Mouse (Mus musculus): ENCODE results near the gene Olfr288. TPM values are rescaled to one million over a fixed set of nuclear protein-coding genes. Genes with fewer than 3 reads are reported as not detected.

Gene Olfr288
- polyA plus RNA-seq, 1 experiment: 0.44 TPM

GRCm38 (mm10) chr15:98213336-98213870, 18.1 kb upstream of the Olfr288 start:
- no peak for TF ChIP-seq POLR2A (IDR thresholded peaks at IDR 0.05; ENCODE audit: borderline replicate concordance, insufficient read depth, low read length)
- TF ChIP-seq CTCF (IDR thresholded peaks at IDR 0.05; ENCODE audit: borderline replicate concordance, insufficient read depth, low read depth, low read length): no peak

GRCm38 (mm10) chr15:98209676-98210075, 14.3 kb upstream of the Olfr288 start:
- Histone ChIP-seq H3K27me3 (ENCODE audit: control insufficient read depth, insufficient read depth, low read length) (no peaks in the 10 kb centered on the region), H3K4me3 (replicated peaks; ENCODE audit: insufficient read depth, low read depth, low read length) (no peak overlapping the region), H3K4me1 (ENCODE audit: control insufficient read depth, insufficient read depth, low read length) (no peaks in the 10 kb centered on the region), H3K27ac (ENCODE audit: insufficient read depth, low read length) (no peak overlapping the region)
- WGBS: 72% methylated on average over 7 of the region's 7 CpGs
- no peak for DNase-seq
- TF ChIP-seq CTCF (IDR thresholded peaks at IDR 0.05; ENCODE audit: borderline replicate concordance, insufficient read depth, low read depth, low read length): no peak
- no peak for TF ChIP-seq POLR2A (IDR thresholded peaks at IDR 0.05; ENCODE audit: borderline replicate concordance, insufficient read depth, low read length)

More at GRCm38 (mm10) chr15:98213336-98213870, 18.1 kb upstream of the Olfr288 start:
- Histone ChIP-seq H3K4me1 (ENCODE audit: control insufficient read depth, insufficient read depth, low read length) (no peaks in the 10 kb centered on the region), H3K4me3 (replicated peaks; ENCODE audit: insufficient read depth, low read depth, low read length) (no peak overlapping the region), H3K27ac (ENCODE audit: insufficient read depth, low read length) (no peak overlapping the region), H3K27me3 (ENCODE audit: control insufficient read depth, insufficient read depth, low read length) (no peaks in the 10 kb centered on the region)
- 62% methylated on average over 5 of the region's 5 CpGs for WGBS
- no peak for DNase-seq

GRCm38 (mm10) chr15:98184456-98184855, 10.9 kb downstream of the Olfr288 start:
- Histone ChIP-seq H3K4me1 (ENCODE audit: control insufficient read depth, insufficient read depth, low read length) (no peaks in the 10 kb centered on the region; the same call in 1 of the 2 replicates), H3K27ac (ENCODE audit: insufficient read depth, low read length) (no peak overlapping the region), H3K27me3 (ENCODE audit: control insufficient read depth, insufficient read depth, low read length) (no peaks in the 10 kb centered on the region), H3K4me3 (replicated peaks; ENCODE audit: insufficient read depth, low read depth, low read length) (no peak overlapping the region)
- no peak for TF ChIP-seq POLR2A (IDR thresholded peaks at IDR 0.05; ENCODE audit: borderline replicate concordance, insufficient read depth, low read length)
- TF ChIP-seq CTCF (IDR thresholded peaks at IDR 0.05; ENCODE audit: borderline replicate concordance, insufficient read depth, low read depth, low read length): no peak
- no peak for DNase-seq
- WGBS: 61% methylated on average over 4 of the region's 4 CpGs

DNA sequence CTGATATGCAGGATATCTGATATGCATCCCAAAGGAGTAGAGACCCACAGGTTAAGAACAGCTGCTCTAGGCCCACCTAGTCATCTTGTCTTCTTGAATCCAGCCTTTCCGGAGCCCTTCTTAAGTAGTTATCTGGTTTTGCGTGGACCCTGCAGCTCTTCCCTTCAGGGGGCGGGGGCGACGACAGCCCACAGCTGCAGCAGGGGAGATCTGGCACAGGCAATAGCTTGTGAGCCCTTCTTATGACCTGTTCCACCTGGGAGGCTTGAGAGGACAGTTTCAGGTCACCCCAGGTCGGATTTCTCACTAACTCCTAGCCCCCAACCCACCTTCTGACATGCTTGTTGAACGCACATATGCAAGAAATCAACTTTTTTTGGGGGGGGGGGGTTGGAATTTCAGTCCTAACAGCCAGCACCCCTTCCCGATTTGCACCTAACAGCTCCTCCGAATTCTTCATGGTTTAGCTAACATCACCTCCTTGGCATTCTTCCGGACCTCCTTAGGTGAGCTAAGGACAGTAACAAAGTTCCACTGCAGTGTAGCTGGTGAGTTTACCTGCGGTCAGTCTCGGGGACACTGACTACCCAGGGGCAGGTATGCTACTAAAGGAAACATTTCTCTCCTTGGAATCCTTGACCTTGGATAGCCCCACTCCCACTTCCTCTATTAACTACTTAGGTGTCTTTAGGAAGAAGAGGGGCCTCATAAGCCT, 13.3 kb downstream of the Olfr288 start:
- TF ChIP-seq CTCF (IDR thresholded peaks at IDR 0.05; ENCODE audit: borderline replicate concordance, insufficient read depth, low read depth, low read length) (no peak), POLR2A (IDR thresholded peaks at IDR 0.05; ENCODE audit: borderline replicate concordance, insufficient read depth, low read length) (no peak)
- Histone ChIP-seq H3K27ac (ENCODE audit: insufficient read depth, low read length) (no peak overlapping the region), H3K4me3 (replicated peaks; ENCODE audit: insufficient read depth, low read depth, low read length) (no peak overlapping the region), H3K27me3 (ENCODE audit: control insufficient read depth, insufficient read depth, low read length) (no peaks in the 10 kb centered on the region), H3K4me1 (ENCODE audit: control insufficient read depth, insufficient read depth, low read length) (no peaks in the 10 kb centered on the region; the same call in 1 of the 2 replicates)
- peak; percentile 33 to 35 for DNase-seq
- WGBS: 75% methylated on average over 12 of the region's 12 CpGs

GRCm38 (mm10) chr15:98181132-98181711, 14.1 kb downstream of the Olfr288 start:
- H3K4me3 ChIP-seq (replicated peaks; ENCODE audit: insufficient read depth, low read depth, low read length): peak overlapping the region; percentile 78
- H3K27ac ChIP-seq (ENCODE audit: insufficient read depth, low read length): peak overlapping the region; percentile 90
- DNase-seq: peak; percentile 98 to 99
- H3K4me1 ChIP-seq (ENCODE audit: control insufficient read depth, insufficient read depth, low read length): no peaks in the 10 kb centered on the region; the same call in 1 of the 2 replicates
- under 1% methylated on average over 30 of the region's 30 CpGs for WGBS
- TF ChIP-seq POLR2A (IDR thresholded peaks at IDR 0.05; ENCODE audit: borderline replicate concordance, insufficient read depth, low read length) (peak; percentile 81; the same call in 1 of the 2 replicates), CTCF (IDR thresholded peaks at IDR 0.05; ENCODE audit: borderline replicate concordance, insufficient read depth, low read depth, low read length) (peak; percentile 88)
- H3K27me3 ChIP-seq (ENCODE audit: control insufficient read depth, insufficient read depth, low read length): no peaks in the 10 kb centered on the region

DNA sequence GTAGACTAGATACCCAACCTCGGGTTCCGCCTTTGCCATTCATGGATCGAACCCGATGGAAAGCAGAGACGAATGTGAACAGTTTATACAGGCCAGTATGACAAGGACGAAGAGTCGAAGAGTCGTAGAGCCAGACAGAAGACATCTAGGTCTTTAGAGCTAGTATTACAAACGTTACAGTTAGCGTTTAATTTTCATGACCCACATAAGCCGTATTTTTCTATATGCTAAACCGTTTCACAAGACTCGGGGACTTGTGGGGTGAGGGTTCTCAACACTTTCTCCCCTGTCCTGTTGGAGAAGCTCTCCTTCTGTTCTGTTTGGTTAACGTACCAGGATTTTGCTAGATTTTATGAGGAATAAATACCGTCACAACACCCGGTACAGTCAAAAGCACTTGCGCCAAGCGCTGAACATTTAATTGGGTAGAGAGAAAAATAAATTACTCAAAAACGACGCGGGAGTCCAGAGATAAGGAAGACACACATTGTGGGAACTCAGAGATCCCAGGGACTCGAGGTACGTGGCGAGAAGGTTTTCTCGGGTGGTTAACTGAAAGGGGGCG, 14.7 kb downstream of the Olfr288 start:
- Histone ChIP-seq H3K27me3 (ENCODE audit: control insufficient read depth, insufficient read depth, low read length) (no peaks in the 10 kb centered on the region), H3K27ac (ENCODE audit: insufficient read depth, low read length) (peak overlapping the region; percentile 90), H3K4me3 (replicated peaks; ENCODE audit: insufficient read depth, low read depth, low read length) (peak overlapping the region; percentile 78), H3K4me1 (ENCODE audit: control insufficient read depth, insufficient read depth, low read length) (no peaks in the 10 kb centered on the region; the same call in 1 of the 2 replicates)
- 2% methylated on average over 26 of the region's 26 CpGs for WGBS
- no peak for TF ChIP-seq CTCF (IDR thresholded peaks at IDR 0.05; ENCODE audit: borderline replicate concordance, insufficient read depth, low read depth, low read length)
- TF ChIP-seq POLR2A (IDR thresholded peaks at IDR 0.05; ENCODE audit: borderline replicate concordance, insufficient read depth, low read length): no peak
- DNase-seq: no peak

- no peak for DNase-seq
- TF ChIP-seq CTCF (IDR thresholded peaks at IDR 0.05; ENCODE audit: borderline replicate concordance, insufficient read depth, low read depth, low read length): no peak
- no peak for TF ChIP-seq POLR2A (IDR thresholded peaks at IDR 0.05; ENCODE audit: borderline replicate concordance, insufficient read depth, low read length)
- no peaks in the 10 kb centered on the region for H3K27me3 ChIP-seq (ENCODE audit: control insufficient read depth, insufficient read depth, low read length)
- H3K4me3 ChIP-seq (replicated peaks; ENCODE audit: insufficient read depth, low read depth, low read length): no peak overlapping the region
- H3K4me1 ChIP-seq (ENCODE audit: control insufficient read depth, insufficient read depth, low read length): no peaks in the 10 kb centered on the region; the same call in 1 of the 2 replicates
- H3K27ac ChIP-seq (ENCODE audit: insufficient read depth, low read length): no peak overlapping the region
- whole genome bisulfite sequencing: 76% methylated on average over 3 of the region's 3 CpGs
These were observed 18.0 kb downstream of the Olfr288 start for GRCm38 (mm10) chr15:98177320-98177719.

Measured in cerebellum, adult 2 months (tissue).